Mouse (Mus musculus): ENCODE results near the gene Bicra. TPM values are rescaled to one million over a fixed set of nuclear protein-coding genes. Genes with fewer than 3 reads are reported as not detected.
A peak's percentile ranks its signal among the peaks of the same experiment; 100 is the strongest.

The Bicra gene
- polyA plus RNA-seq, 1 experiment from 2014 or later, result 8.3 TPM

DNA sequence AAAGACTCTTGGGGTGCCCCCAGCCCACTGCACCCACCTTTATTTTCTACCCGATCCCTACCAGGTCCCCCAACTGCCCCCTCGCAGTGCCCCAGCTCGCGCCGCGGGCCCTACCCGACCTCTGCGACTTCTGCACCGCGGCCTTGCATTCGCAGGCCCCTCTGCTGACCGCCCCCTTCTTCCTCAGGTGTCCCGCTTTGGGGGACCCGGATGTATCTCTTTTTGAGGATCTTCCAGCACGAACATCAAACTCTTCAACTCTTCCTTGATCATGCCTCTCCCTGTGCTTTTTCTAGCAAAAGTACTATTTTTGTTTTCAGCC is 14.3 kb upstream of the Bicra start:
- H3K27ac ChIP-seq (ENCODE audit: low read length), result no peak overlapping the region
- H3K4me2 ChIP-seq (replicated peaks; ENCODE audit: low read depth, low read length), result no peak overlapping the region
- H3K9me3 ChIP-seq (ENCODE audit: control insufficient read depth, low read depth, low read length), result peaks cover 2% of the 10 kb centered on the region; the same call in 1 of the 2 replicates
- no peak overlapping the region for H3K4me3 ChIP-seq (ENCODE audit: low read depth, low read length)
- no peak overlapping the region for H3K9ac ChIP-seq (replicated peaks; ENCODE audit: low read depth, low read length)
- no peaks in the 10 kb centered on the region for H3K36me3 ChIP-seq (ENCODE audit: control insufficient read depth, insufficient read depth, low read length)
- WGBS, result 75% methylated on average over 15 of the region's 15 CpGs
- peaks cover 6% of the 10 kb centered on the region; the same call in 1 of the 2 replicates for H3K27me3 ChIP-seq (ENCODE audit: control insufficient read depth, insufficient read depth, low read length)
- H3K4me1 ChIP-seq (ENCODE audit: control insufficient read depth, insufficient read depth, low read length), result no peaks in the 10 kb centered on the region
- no peak for ATAC-seq (ENCODE audit: insufficient number of reproducible peaks, insufficient read depth, low FRiP score, low read depth)

DNA sequence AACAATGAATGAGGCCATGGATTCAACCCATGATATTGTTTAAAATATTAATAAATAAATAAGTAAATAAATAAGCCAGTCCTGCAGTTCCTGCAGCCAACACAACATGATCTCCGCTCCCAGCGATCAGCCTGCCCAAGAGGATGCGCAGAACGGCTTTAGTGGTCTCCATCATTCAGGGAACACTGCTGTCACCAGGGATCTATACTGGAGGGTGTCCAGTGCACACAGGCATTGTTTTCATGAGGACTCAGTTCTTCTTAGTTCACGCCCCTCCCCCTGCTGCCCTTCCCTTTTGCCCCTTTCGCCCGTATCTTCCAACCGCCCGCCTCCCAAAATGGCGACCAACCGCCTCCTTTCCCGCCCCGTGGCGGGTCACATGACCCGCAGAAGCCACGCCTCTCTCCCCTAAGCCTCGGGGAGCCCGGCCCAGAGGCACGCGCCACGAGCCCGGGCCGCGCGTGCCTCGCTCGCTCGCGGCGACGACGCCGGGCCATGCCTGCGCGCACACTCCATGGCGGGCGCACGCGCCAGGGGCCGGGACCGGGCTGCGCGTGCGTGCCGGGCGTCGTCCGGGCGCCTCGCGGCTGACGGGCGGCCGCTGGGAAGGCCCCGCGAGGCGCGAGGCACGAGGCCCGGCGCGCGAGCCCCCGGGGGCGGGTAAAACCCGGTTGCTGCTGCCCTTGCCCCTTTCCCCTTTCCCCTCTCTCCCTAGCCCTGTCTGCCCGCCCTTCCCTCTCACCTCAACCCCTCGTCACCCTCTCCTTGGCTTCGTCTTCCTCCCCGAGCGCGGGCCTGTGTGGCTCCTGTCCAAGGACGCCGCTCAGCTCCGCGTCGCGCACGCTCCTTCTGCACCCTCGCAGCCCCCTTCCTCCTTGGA is 13.7 kb upstream of the Bicra start, which contains the start of gene Zfp541:
Gene Zfp541 (plus strand): TSS at position 596 of the 880 bp plus-strand sequence.
- Histone ChIP-seq H3K27ac (ENCODE audit: low read length) (no peak within 1 kb of the TSS), H3K36me3 (ENCODE audit: control insufficient read depth, insufficient read depth, low read length) (no peaks in the 10 kb centered on the region), H3K4me2 (replicated peaks; ENCODE audit: low read depth, low read length) (0 out of 2 replicates have a peak within 1 kb of the TSS, but pooled peaks have one; percentile 22), H3K9me3 (ENCODE audit: control insufficient read depth, low read depth, low read length) (peaks cover 2% of the 10 kb centered on the region; the same call in 1 of the 2 replicates), H3K9ac (replicated peaks; ENCODE audit: low read depth, low read length) (no peak within 1 kb of the TSS), H3K4me1 (ENCODE audit: control insufficient read depth, insufficient read depth, low read length) (no peaks in the 10 kb centered on the region), H3K4me3 (ENCODE audit: low read depth, low read length) (no peak within 1 kb of the TSS), H3K27me3 (ENCODE audit: control insufficient read depth, insufficient read depth, low read length) (peaks cover 6% of the 10 kb centered on the region; the same call in 1 of the 2 replicates)
- ATAC-seq (ENCODE audit: insufficient number of reproducible peaks, insufficient read depth, low FRiP score, low read depth), result no peak
- 45% methylated on average over 66 of the region's 80 CpGs for WGBS

DNA sequence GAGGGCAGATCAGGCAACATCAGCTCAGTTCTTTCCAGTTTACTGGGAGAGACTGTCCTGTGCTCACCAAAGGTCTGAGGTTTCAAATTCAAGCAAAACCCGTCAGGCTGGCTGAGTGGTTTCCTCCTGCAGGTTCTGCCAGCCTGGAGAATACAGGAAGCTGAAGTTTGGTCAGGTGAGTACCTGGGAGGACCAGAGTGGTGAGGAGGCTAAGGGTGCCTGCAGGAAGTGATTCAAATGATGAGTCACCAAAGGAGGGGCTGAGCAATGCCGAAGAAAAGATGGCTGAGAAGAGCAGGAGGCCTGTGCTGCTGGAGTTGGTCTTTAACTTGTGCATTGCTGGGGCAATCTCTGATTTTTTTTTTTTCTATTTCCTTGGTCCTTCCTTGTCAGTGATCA is 9.4 kb upstream of the Bicra start:
- no peak overlapping the region for H3K27ac ChIP-seq (ENCODE audit: low read length)
- no peak overlapping the region for H3K4me3 ChIP-seq (ENCODE audit: low read depth, low read length)
- peaks cover 6% of the 10 kb centered on the region; the same call in 1 of the 2 replicates for H3K27me3 ChIP-seq (ENCODE audit: control insufficient read depth, insufficient read depth, low read length)
- 0 out of 2 replicates have a peak, but pooled peaks cover 4% of the 10 kb centered on the region for H3K4me1 ChIP-seq (ENCODE audit: control insufficient read depth, insufficient read depth, low read length)
- no peak overlapping the region for H3K9ac ChIP-seq (replicated peaks; ENCODE audit: low read depth, low read length)
- WGBS, result 55% methylated on average over 2 of the region's 2 CpGs
- peaks cover 2% of the 10 kb centered on the region; the same call in 1 of the 2 replicates for H3K9me3 ChIP-seq (ENCODE audit: control insufficient read depth, low read depth, low read length)
- H3K4me2 ChIP-seq (replicated peaks; ENCODE audit: low read depth, low read length), result no peak overlapping the region
- ATAC-seq (ENCODE audit: insufficient number of reproducible peaks, insufficient read depth, low FRiP score, low read depth), result no peak
- H3K36me3 ChIP-seq (ENCODE audit: control insufficient read depth, insufficient read depth, low read length), result no peaks in the 10 kb centered on the region

DNA sequence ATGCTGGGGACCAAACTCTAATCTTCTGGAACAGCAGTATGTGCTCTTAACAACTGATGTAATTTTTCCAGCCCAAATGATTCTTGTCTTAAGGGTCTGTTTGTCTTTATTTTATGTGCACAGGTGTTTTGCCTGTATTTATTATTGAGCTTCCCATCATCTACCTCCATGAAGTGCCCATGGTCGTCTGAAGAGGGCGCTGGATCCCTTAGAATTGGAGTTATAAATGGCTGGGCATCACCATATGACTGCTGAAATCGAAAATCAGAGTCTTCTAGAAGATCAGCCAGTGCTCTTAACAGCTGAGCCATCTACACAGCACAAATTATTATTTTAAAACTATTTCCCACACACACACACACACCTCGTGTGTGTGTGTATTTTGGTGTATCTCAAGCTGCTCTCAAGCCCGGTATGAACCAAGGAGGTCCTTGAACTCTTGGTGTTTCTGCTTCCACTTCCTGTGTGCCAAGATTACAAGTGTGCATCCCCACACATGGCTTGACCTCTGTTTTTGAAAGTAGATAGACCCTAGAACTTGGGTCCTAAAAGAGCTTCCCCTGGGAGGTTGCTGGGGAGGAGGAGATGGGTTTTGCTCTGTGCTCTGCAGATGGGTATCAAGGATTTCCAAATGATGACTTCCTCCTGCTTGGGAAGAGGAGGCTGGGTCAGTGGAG is 8.9 kb upstream of the Bicra start:
- 0 out of 2 replicates have a peak, but pooled peaks cover 4% of the 10 kb centered on the region for H3K4me1 ChIP-seq (ENCODE audit: control insufficient read depth, insufficient read depth, low read length)
- no peaks in the 10 kb centered on the region for H3K9me3 ChIP-seq (ENCODE audit: control insufficient read depth, low read depth, low read length)
- no peak overlapping the region for H3K9ac ChIP-seq (replicated peaks; ENCODE audit: low read depth, low read length)
- H3K4me3 ChIP-seq (ENCODE audit: low read depth, low read length), result no peak overlapping the region
- H3K27ac ChIP-seq (ENCODE audit: low read length), result no peak overlapping the region
- ATAC-seq (ENCODE audit: insufficient number of reproducible peaks, insufficient read depth, low FRiP score, low read depth), result no peak
- WGBS, result 23% methylated on average over 5 of the region's 5 CpGs
- peaks cover under 1% of the 10 kb centered on the region; the same call in 1 of the 2 replicates for H3K27me3 ChIP-seq (ENCODE audit: control insufficient read depth, insufficient read depth, low read length)
- H3K4me2 ChIP-seq (replicated peaks; ENCODE audit: low read depth, low read length), result no peak overlapping the region
- H3K36me3 ChIP-seq (ENCODE audit: control insufficient read depth, insufficient read depth, low read length), result no peaks in the 10 kb centered on the region

DNA sequence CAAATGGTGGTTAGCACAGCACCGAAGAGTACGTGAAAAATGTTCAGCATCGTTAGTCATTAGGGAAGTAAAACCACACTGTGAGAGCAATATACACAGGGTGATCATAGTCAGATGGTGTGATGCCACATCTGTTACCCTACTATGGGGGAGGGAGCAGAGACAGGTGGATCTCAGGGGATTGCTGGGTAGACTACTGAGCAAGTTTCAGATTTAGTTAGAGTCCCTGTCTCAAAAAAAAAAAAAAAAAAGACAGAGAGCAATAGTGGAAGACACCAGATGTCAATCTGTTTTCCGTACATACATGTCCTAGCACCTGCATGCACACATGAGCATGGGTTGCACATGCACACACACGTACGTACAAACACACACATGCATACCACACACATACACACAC is 7.9 kb upstream of the Bicra start:
- H3K4me3 ChIP-seq (ENCODE audit: low read depth, low read length), result no peak overlapping the region
- WGBS, result 88% methylated on average over 6 of the region's 6 CpGs
- H3K9me3 ChIP-seq (ENCODE audit: control insufficient read depth, low read depth, low read length), result no peaks in the 10 kb centered on the region

DNA sequence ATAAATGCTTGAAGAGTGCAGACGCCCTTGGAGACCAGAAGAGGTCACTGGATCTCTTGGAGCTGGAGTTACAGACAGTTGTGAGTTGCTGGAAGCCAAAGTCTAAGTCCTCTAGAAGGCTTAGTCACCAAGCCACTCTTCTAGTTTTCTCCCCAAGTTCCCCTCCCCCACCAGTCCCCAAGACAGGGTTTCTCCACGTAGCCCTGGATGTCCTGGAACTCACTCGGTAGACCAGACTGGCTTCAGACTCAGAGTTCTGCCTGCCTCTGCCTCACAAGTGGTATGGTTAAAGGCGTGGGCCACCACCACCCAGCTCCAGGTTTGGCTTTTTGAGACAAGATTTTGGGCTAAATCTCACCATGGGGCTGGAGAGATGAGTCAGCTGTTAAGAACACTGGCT is 7.2 kb upstream of the Bicra start:
- Histone ChIP-seq H3K36me3 (ENCODE audit: control insufficient read depth, insufficient read depth, low read length) (no peaks in the 10 kb centered on the region), H3K4me2 (replicated peaks; ENCODE audit: low read depth, low read length) (no peak overlapping the region), H3K9me3 (ENCODE audit: control insufficient read depth, low read depth, low read length) (no peaks in the 10 kb centered on the region), H3K27ac (ENCODE audit: low read length) (no peak overlapping the region), H3K27me3 (ENCODE audit: control insufficient read depth, insufficient read depth, low read length) (no peaks in the 10 kb centered on the region), H3K9ac (replicated peaks; ENCODE audit: low read depth, low read length) (no peak overlapping the region), H3K4me3 (ENCODE audit: low read depth, low read length) (no peak overlapping the region), H3K4me1 (ENCODE audit: control insufficient read depth, insufficient read depth, low read length) (0 out of 2 replicates have a peak, but pooled peaks cover 10% of the 10 kb centered on the region)
- ATAC-seq (ENCODE audit: insufficient number of reproducible peaks, insufficient read depth, low FRiP score, low read depth), result no peak
- 59% methylated on average over 4 of the region's 4 CpGs for WGBS

More for the DNA sequence above, 7.9 kb upstream of the Bicra start:
- H3K4me1 ChIP-seq (ENCODE audit: control insufficient read depth, insufficient read depth, low read length), result 0 out of 2 replicates have a peak, but pooled peaks cover 5% of the 10 kb centered on the region
- ATAC-seq (ENCODE audit: insufficient number of reproducible peaks, insufficient read depth, low FRiP score, low read depth), result no peak
- H3K4me2 ChIP-seq (replicated peaks; ENCODE audit: low read depth, low read length), result no peak overlapping the region
- H3K27ac ChIP-seq (ENCODE audit: low read length), result no peak overlapping the region
- no peaks in the 10 kb centered on the region for H3K27me3 ChIP-seq (ENCODE audit: control insufficient read depth, insufficient read depth, low read length)
- no peaks in the 10 kb centered on the region for H3K36me3 ChIP-seq (ENCODE audit: control insufficient read depth, insufficient read depth, low read length)
- no peak overlapping the region for H3K9ac ChIP-seq (replicated peaks; ENCODE audit: low read depth, low read length)

DNA sequence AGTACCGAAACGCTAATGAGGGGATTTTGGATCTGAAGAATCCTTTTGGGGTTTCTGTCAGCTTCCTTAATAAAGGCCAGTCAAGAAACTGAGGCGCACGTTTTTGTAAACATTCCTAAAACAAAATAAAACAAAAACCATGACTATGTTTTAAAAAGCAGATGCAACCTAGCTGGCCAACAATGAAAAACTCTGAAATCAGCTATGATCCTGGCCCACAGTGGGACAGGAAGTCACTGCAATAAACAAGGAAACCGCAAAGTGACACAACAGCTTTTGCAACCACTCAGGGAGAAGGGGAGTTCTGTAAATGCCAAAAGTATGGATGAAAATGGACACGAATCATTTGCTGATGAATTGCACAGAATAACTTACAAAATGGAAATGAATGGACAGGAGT is 5.4 kb upstream of the Bicra start:
- H3K9me3 ChIP-seq (ENCODE audit: control insufficient read depth, low read depth, low read length), result no peaks in the 10 kb centered on the region
- 9% methylated on average over 6 of the region's 6 CpGs for WGBS
- no peak overlapping the region for H3K9ac ChIP-seq (replicated peaks; ENCODE audit: low read depth, low read length)

DNA sequence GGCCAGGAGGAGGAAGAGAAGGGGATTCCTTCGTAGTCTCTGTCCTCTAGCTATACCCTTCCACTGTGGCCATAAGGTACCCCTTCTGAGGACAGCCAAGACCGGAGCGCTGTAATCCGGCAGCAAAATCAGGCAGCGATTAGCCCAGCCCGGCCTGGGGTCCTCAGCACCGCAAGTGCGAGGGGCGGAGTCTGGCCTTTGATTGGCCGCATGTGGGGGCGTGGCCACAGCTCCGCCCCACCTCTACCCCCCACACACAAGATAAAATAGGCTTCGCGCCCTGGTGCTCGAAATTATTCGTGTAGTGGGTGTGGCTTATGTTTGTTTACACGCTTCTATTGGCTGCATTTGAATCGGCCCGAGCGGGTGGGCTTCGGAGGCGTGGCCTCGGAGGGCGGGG is 5.0 kb upstream of the Bicra start:
- no peaks in the 10 kb centered on the region for H3K36me3 ChIP-seq (ENCODE audit: control insufficient read depth, insufficient read depth, low read length)
- peak overlapping the region; percentile 84 for H3K4me2 ChIP-seq (replicated peaks; ENCODE audit: low read depth, low read length)
- ATAC-seq (ENCODE audit: insufficient number of reproducible peaks, insufficient read depth, low FRiP score, low read depth), result peak; percentile 78
- no peaks in the 10 kb centered on the region for H3K27me3 ChIP-seq (ENCODE audit: control insufficient read depth, insufficient read depth, low read length)
- H3K9ac ChIP-seq (replicated peaks; ENCODE audit: low read depth, low read length), result peak overlapping the region; percentile 69
- 0% methylated on average over 24 of the region's 24 CpGs for WGBS
- H3K4me3 ChIP-seq (ENCODE audit: low read depth, low read length), result peak overlapping the region; percentile 52
- peaks cover 20% of the 10 kb centered on the region for H3K4me1 ChIP-seq (ENCODE audit: control insufficient read depth, insufficient read depth, low read length)
- peak overlapping the region; percentile 86 for H3K27ac ChIP-seq (ENCODE audit: low read length)
- no peaks in the 10 kb centered on the region for H3K9me3 ChIP-seq (ENCODE audit: control insufficient read depth, low read depth, low read length)

More for the DNA sequence above, 5.4 kb upstream of the Bicra start:
- Histone ChIP-seq H3K36me3 (ENCODE audit: control insufficient read depth, insufficient read depth, low read length) (no peaks in the 10 kb centered on the region), H3K4me3 (ENCODE audit: low read depth, low read length) (peak overlapping the region; percentile 52), H3K27me3 (ENCODE audit: control insufficient read depth, insufficient read depth, low read length) (no peaks in the 10 kb centered on the region), H3K4me1 (ENCODE audit: control insufficient read depth, insufficient read depth, low read length) (peaks cover 20% of the 10 kb centered on the region), H3K4me2 (replicated peaks; ENCODE audit: low read depth, low read length) (peak overlapping the region; percentile 84), H3K27ac (ENCODE audit: low read length) (peak overlapping the region; percentile 55; the same call in 1 of the 2 replicates)
- ATAC-seq (ENCODE audit: insufficient number of reproducible peaks, insufficient read depth, low FRiP score, low read depth), result no peak
